Mouse (Mus musculus) lung, embryonic 15.5 days (tissue): ENCODE measurements around the gene Rad9a. TPM values are rescaled to one million over a fixed set of nuclear protein-coding genes. Genes with fewer than 3 reads are reported as not detected.

Experiments used
- ATAC-seq: fragments of 200-750 bp; cut with Nextera tagmentation; 2 replicates; pipeline ENCODE4 v1.8.0; 2017; ENCODE audit warnings: moderate number of reproducible peaks, borderline replicate concordance; ENCODE audit not compliant: low FRiP score, low TSS enrichment; ENCODE audit errors: extremely low read depth
- H3K27ac ChIP-seq: fragments of 300-500 bp; sonication (generic); 2 replicates; pipeline ENCODE4 v1.5.1; 2015; ENCODE audit warnings: moderate library complexity, mild to moderate bottlenecking, inconsistent platforms
- H3K27me3 ChIP-seq: fragments of 300-500 bp; sonication (generic); 2 replicates; pipeline ENCODE4 v1.6.1; 2015; ENCODE audit warnings: inconsistent platforms
- H3K36me3 ChIP-seq: fragments of 300-500 bp; sonication (generic); 2 replicates; pipeline ENCODE4 v1.6.1; 2015; ENCODE audit warnings: inconsistent platforms
- H3K4me1 ChIP-seq: fragments of 300-500 bp; sonication (generic); 2 replicates; pipeline ENCODE4 v1.6.1; 2015; ENCODE audit warnings: inconsistent platforms
- H3K4me2 ChIP-seq: fragments of 300-500 bp; sonication (generic); 2 replicates; pipeline ENCODE4 v1.6.1; 2015; ENCODE audit warnings: inconsistent platforms, mild to moderate bottlenecking, moderate library complexity
- H3K4me3 ChIP-seq: fragments of 300-500 bp; sonication (generic); 2 replicates; pipeline ENCODE4 v1.5.1; 2015; ENCODE audit warnings: mild to moderate bottlenecking, inconsistent platforms
- H3K9ac ChIP-seq: fragments of 300-500 bp; sonication (generic); 2 replicates; pipeline ENCODE4 v1.6.1; 2015; ENCODE audit warnings: inconsistent platforms
- H3K9me3 ChIP-seq: fragments of 300-500 bp; sonication (generic); 2 replicates; pipeline ENCODE4 v1.6.1; 2016; ENCODE audit warnings: inconsistent platforms
- WGBS: fragments of 180-500 bp; shearing (Covaris S2); methylation state at CpG from one replicate; pipeline ENCODE4 v1.1.7; 2015; 5-methylcytosine and 5-hydroxymethylcytosine counted together
- microRNA-seq: library from miRNA; unstranded; fragments of <30 nt; microRNA quantifications from one replicate; pipeline ENCODE4, GENCODE M21; 2016
- polyA plus RNA-seq: library from polyadenylated mRNA; unstranded; fragments of >200 nt; fragmentation: Nextera tagmentation; extraction: Ambion mirVana; gene quantifications from 2 replicates; pipeline ENCODE4 v1.2.1, GENCODE M21; 2015

Gene Rad9a
- polyA plus RNA-seq, 1 experiment from 2014 or later = 34.7 TPM

- H3K4me1 ChIP-seq = peaks cover 16% of the 10 kb centered on the region
- H3K4me3 ChIP-seq = peak overlapping the region; percentile 96
- peaks cover 13% of the 10 kb centered on the region for H3K36me3 ChIP-seq
- H3K9ac ChIP-seq = peak overlapping the region; percentile 93
- peak overlapping the region; percentile 82 for H3K4me2 ChIP-seq
- H3K9me3 ChIP-seq = no peaks in the 10 kb centered on the region
- no peaks in the 10 kb centered on the region for H3K27me3 ChIP-seq
- peak overlapping the region; percentile 72 for H3K27ac ChIP-seq
- ATAC-seq = no peak
- 2% methylated on average over 7 of the region's 8 CpGs for WGBS
Observed at GRCm38 (mm10) chr19:4148819-4149218, 52.6 kb downstream of the Rad9a start.

- Histone ChIP-seq H3K4me3 (peak within 1 kb of the TSS; percentile 96), H3K27me3 (no peaks in the 10 kb centered on the region), H3K36me3 (peaks cover 10% of the 10 kb centered on the region), H3K27ac (peak within 1 kb of the TSS; percentile 72), H3K9me3 (no peaks in the 10 kb centered on the region), H3K4me2 (peak within 1 kb of the TSS; percentile 82), H3K9ac (peak within 1 kb of the TSS; percentile 93), H3K4me1 (peaks cover 16% of the 10 kb centered on the region)
- under 1% methylated on average over 32 of the region's 33 CpGs for WGBS
- peak; percentile 96 for ATAC-seq
Observed at GRCm38 (mm10) chr19:4148491-4148806, 53.0 kb downstream of the Rad9a start, which contains the start of gene Coro1b. Gene Coro1b (plus strand): TSS chr19:4148619.

- peak overlapping the region; percentile 93; the same call in 1 of the 2 replicates for H3K9ac ChIP-seq
- no peak overlapping the region; the same call in 1 of the 2 replicates for H3K27ac ChIP-seq
- peak overlapping the region; percentile 82 for H3K4me2 ChIP-seq
- ATAC-seq = no peak; the same call in 1 of the 2 replicates
- peaks cover 16% of the 10 kb centered on the region for H3K4me1 ChIP-seq
- H3K4me3 ChIP-seq = peak overlapping the region; percentile 96
- H3K36me3 ChIP-seq = peaks cover 6% of the 10 kb centered on the region; the same call in 1 of the 2 replicates
- H3K27me3 ChIP-seq = no peaks in the 10 kb centered on the region
- WGBS = 38% methylated on average over 9 of the region's 9 CpGs
- no peaks in the 10 kb centered on the region for H3K9me3 ChIP-seq
Observed at GRCm38 (mm10) chr19:4147782-4148490, 53.5 kb downstream of the Rad9a start.

GRCm38 (mm10) chr19:4147022-4147405 lies 54.4 kb downstream of the Rad9a start:
- no peak overlapping the region for H3K9ac ChIP-seq
- H3K4me3 ChIP-seq = no peak overlapping the region
- ATAC-seq = no peak
- no peaks in the 10 kb centered on the region for H3K9me3 ChIP-seq
- no peak overlapping the region for H3K27ac ChIP-seq
- WGBS = 58% methylated on average over 3 of the region's 3 CpGs
- H3K27me3 ChIP-seq = no peaks in the 10 kb centered on the region
- H3K4me2 ChIP-seq = no peak overlapping the region
- peaks cover 16% of the 10 kb centered on the region for H3K4me1 ChIP-seq
- peaks cover 6% of the 10 kb centered on the region; the same call in 1 of the 2 replicates for H3K36me3 ChIP-seq

DNA sequence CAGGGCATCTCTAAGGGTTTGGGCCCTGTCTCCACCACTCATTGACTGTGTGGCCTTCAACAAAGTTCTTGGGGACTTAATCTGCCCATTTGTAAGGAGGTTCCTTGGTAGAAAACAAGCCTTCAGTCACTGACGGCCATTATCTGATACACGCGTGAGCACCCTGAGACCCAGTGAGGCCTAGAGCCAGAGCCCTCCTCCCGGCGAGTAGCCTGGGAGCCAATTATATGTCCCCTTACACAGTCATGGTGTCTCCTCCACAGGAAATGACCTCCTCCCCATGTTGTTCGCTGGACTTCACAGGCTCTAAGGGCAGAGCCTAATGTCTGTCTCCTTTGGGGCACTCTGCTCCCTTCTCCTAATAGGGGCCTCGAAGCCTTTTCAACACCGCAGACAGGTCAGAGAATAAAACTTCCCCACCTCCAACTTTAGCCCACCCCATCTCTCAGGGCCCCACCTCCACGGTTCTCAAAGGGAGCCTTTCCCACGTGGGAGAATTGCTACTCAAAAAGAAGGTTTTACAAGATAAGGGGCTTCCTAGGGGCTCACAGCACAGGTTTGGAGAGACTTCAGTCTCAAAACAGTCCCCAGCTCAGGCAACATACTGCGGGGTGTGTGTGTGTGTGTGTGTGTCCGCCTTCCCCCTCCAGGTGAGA lies 55.0 kb downstream of the Rad9a start:
- H3K27ac ChIP-seq = no peak overlapping the region
- H3K4me2 ChIP-seq = no peak overlapping the region
- 64% methylated on average over 12 of the region's 12 CpGs for WGBS
- no peak overlapping the region for H3K9ac ChIP-seq
- peaks cover 6% of the 10 kb centered on the region; the same call in 1 of the 2 replicates for H3K36me3 ChIP-seq
- H3K4me3 ChIP-seq = no peak overlapping the region
- no peak for ATAC-seq
- no peaks in the 10 kb centered on the region for H3K9me3 ChIP-seq
- no peaks in the 10 kb centered on the region for H3K27me3 ChIP-seq
- H3K4me1 ChIP-seq = peaks cover 16% of the 10 kb centered on the region

GRCm38 (mm10) chr19:4145936-4146335 lies 55.5 kb downstream of the Rad9a start:
- Histone ChIP-seq H3K4me1 (peaks cover 16% of the 10 kb centered on the region), H3K27ac (no peak overlapping the region), H3K36me3 (peaks cover 1% of the 10 kb centered on the region; the same call in 1 of the 2 replicates), H3K9ac (no peak overlapping the region), H3K9me3 (no peaks in the 10 kb centered on the region), H3K27me3 (no peaks in the 10 kb centered on the region), H3K4me2 (no peak overlapping the region), H3K4me3 (no peak overlapping the region)
- no peak for ATAC-seq
- 87% methylated on average over 5 of the region's 5 CpGs for WGBS

Small RNA genes within 50 kb of the gene (microRNA-seq; reads per million reads assigned to microRNA genes)
- not detected for gene Gm26115

Other genes with a start within 250 kb of the Rad9a start
- gene Aldh3b3, start 243.0 kb downstream of the Rad9a start, polyA plus RNA-seq = 0.11 and 0.13 TPM in 2 replicates
- 1.3 and 1.5 TPM in 2 replicates for gene Aldh3b2, start 229.3 kb downstream of the Rad9a start, polyA plus RNA-seq
- 11.1 and 12.5 TPM in 2 replicates for gene Acy3, start 215.1 kb downstream of the Rad9a start, polyA plus RNA-seq
- not detected in 2 replicates for gene Tbx10, start 208.9 kb downstream of the Rad9a start, polyA plus RNA-seq
- 25.9 and 28.0 TPM in 2 replicates for gene Nudt8, start 201.1 kb downstream of the Rad9a start, polyA plus RNA-seq
- gene Gm49405, start 201.0 kb downstream of the Rad9a start, polyA plus RNA-seq = 2.3 and 2.4 TPM in 2 replicates
- gene Doc2g, start 198.3 kb downstream of the Rad9a start, polyA plus RNA-seq = 3.6 and 4.9 TPM in 2 replicates
- 191 and 199 TPM in 2 replicates for gene Ndufv1, start 188.9 kb downstream of the Rad9a start, polyA plus RNA-seq
- gene Gstp1, start 163.7 kb downstream of the Rad9a start, polyA plus RNA-seq = 470 and 486 TPM in 2 replicates
- gene Gstp2, start 155.6 kb downstream of the Rad9a start, polyA plus RNA-seq = 3.9 and 5.2 TPM in 2 replicates
- gene Gstp3, start 142.1 kb downstream of the Rad9a start, polyA plus RNA-seq = 0.22 and 0.83 TPM in 2 replicates
- gene Cabp2, start 120.1 kb downstream of the Rad9a start, polyA plus RNA-seq = not detected in 2 replicates
- gene Cdk2ap2, start 104.5 kb downstream of the Rad9a start, polyA plus RNA-seq = 100 and 103 TPM in 2 replicates
- 12.5 and 13.8 TPM in 2 replicates for gene Pitpnm1, start 101.7 kb downstream of the Rad9a start, polyA plus RNA-seq
- 104 and 106 TPM in 2 replicates for gene Aip, start 75.8 kb downstream of the Rad9a start, polyA plus RNA-seq
- not detected in 2 replicates for gene Gpr152, start 61.9 kb downstream of the Rad9a start, polyA plus RNA-seq
- 0.11 TPM in 1 of 2 replicates, not detected in the other for gene Cabp4, start 57.6 kb downstream of the Rad9a start, polyA plus RNA-seq
- gene Coro1b, start 53.0 kb downstream of the Rad9a start, polyA plus RNA-seq = 157 and 168 TPM in 2 replicates
- gene Ptprcap, start 48.1 kb downstream of the Rad9a start, polyA plus RNA-seq = 3.4 and 13.5 TPM in 2 replicates
- gene Rps6kb2, start 38.3 kb downstream of the Rad9a start, polyA plus RNA-seq = 45.0 and 49.4 TPM in 2 replicates
- 2.4 and 2.8 TPM in 2 replicates for gene Carns1, start 26.2 kb downstream of the Rad9a start, polyA plus RNA-seq
- 2.5 and 6.7 TPM in 2 replicates for gene Tbc1d10c, start 10.4 kb downstream of the Rad9a start, polyA plus RNA-seq
- 974 TPM in 2 replicates for gene Ppp1ca, start 9.6 kb downstream of the Rad9a start, polyA plus RNA-seq
- 4.7 and 5.5 TPM in 2 replicates for gene Clcf1, start 12.6 kb upstream of the Rad9a start, polyA plus RNA-seq
- not detected in 2 replicates for gene AC109138.7, start 12.7 kb upstream of the Rad9a start, polyA plus RNA-seq
- gene Pold4, start 30.2 kb upstream of the Rad9a start, polyA plus RNA-seq = 27.6 and 32.4 TPM in 2 replicates
- 15.2 and 16.9 TPM in 2 replicates for gene Ssh3, start 67.5 kb upstream of the Rad9a start, polyA plus RNA-seq
- 3.3 and 4.2 TPM in 2 replicates for gene Ankrd13d, start 81.5 kb upstream of the Rad9a start, polyA plus RNA-seq
- 16.2 and 16.7 TPM in 2 replicates for gene Grk2, start 104.6 kb upstream of the Rad9a start, polyA plus RNA-seq
- 37.8 and 40.9 TPM in 2 replicates for gene Kdm2a, start 196.6 kb upstream of the Rad9a start, polyA plus RNA-seq
- 37.9 and 45.3 TPM in 2 replicates for gene Rhod, start 237.8 kb upstream of the Rad9a start, polyA plus RNA-seq